Mouse (Mus musculus): ENCODE measurements around the gene Bbs4.
A peak's percentile ranks its signal among the peaks of the same experiment; 100 is the strongest.
"Not testable (repeated sequence)": the region's sequence is repeated elsewhere in the genome, so short reads cannot be mapped to it uniquely, and the experiment has no call there.

The Bbs4 gene

DNA sequence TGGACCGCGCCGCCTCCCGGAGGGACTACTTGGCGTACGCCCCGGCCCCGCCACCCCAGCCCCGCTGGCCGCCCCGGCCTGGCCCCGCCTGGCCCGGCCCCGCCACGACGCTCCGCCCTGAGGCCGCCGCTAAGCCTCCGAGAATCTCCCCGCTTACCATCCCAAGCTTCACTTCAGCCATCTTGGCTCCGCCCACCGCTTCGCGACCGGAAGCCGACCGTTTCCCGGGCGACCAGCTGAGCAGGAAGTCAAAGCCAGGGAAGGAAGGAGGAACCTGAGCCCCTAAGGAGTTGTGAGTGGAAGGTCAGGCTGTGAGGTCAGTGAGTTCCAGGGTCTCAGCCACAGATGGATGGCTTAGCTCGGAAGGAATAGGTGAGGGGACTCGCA, at the start of gene Bbs4:
TSS of gene Bbs4 (minus strand) at position 256 of the 387 bp plus-strand sequence.
- peak; percentile 91 for DNase-seq (ENCODE audit: low read depth, low spot score)

DNA sequence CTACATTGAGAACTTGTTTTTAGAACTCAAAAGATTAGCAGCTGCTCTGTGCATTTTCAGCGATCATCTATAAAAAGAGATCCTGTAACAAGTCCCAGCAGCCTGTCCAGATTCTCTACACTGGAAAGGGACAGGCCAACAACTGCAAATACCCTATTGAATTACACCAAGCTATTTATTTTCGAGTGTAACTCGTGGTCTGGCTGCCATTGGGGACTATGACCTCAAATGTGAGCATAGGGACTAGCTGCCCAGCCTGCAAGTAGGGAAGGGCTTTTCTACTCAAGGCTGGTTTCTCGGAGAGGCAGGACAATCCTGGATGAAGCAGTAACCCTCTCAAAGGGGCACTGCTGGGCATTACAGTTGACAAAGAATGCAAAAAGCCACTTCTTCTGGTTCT, 35.8 kb upstream of the Bbs4 start:
- no peak for DNase-seq (ENCODE audit: low read depth, low spot score)

DNA sequence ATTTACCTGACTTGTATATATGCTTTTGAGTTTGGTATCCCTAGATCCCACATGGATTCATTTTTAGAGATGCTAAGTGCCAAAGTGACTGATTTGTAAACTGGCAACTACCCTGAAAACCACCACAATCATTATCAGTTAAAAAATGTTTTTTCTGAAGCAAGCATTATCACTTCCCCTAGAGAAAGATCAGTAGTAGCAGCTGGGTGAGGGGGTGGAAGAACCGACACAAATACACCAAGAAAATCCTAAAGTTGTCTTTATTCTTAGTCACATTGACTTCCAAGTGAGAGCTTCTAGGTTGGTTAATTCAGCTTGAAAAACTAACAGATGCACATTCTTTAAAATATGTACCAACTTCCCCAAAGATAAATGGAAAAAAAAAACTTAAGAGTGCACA, 35.0 kb upstream of the Bbs4 start:
- DNase-seq (ENCODE audit: low read depth, low spot score) = no peak

- no peak for DNase-seq (ENCODE audit: low read depth, low spot score)
Observed at GRCm38 (mm10) chr9:59387461-59387860, 34.2 kb upstream of the Bbs4 start.

GRCm38 (mm10) chr9:59375626-59376025, 22.3 kb upstream of the Bbs4 start:
- no peak for DNase-seq (ENCODE audit: low read depth, low spot score)

DNA sequence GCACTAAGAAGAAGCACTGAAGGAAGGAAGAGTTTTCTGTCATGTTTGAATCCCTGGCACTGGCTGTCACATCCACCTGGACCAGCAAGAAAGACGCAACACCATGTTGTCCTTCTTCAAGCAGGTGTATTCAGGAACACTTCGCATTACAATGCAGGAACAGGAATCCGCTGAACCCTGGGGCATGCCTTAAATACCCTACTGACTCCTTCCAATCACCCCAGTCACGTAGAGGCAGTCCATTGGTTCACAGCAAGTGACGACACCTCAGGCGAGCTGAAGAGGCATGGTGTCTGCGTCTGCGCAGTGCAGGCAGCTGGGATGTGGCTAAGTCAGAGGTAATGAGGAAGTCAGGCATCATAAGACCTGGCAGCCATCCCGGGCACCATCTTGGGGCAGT, 16.3 kb upstream of the Bbs4 start:
- no peak for DNase-seq (ENCODE audit: low read depth, low spot score)

- DNase-seq (ENCODE audit: low read depth, low spot score) = no peak
Observed at GRCm38 (mm10) chr9:59369220-59369619, 15.9 kb upstream of the Bbs4 start.

DNA sequence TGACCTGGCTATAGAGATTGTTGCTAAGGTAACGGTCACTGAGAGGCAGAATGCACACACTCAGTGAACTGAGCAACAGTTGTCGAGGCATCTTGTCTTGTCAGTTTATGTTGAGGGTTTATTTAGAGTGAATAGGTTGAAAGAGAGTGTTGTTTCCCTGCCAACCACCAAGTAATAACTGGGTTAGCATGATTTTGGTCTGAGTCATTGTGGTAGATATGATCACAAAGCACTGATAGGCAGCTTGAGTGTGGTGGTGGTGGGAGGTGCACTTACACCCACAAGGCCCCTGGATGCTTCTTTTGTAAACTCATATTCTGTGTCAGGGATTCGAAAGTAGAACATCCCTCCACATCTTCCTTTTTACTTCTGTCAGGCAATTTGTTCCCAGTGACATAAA, 7.2 kb upstream of the Bbs4 start:
- not testable (repeated sequence) for DNase-seq (ENCODE audit: low read depth, low spot score)

DNA sequence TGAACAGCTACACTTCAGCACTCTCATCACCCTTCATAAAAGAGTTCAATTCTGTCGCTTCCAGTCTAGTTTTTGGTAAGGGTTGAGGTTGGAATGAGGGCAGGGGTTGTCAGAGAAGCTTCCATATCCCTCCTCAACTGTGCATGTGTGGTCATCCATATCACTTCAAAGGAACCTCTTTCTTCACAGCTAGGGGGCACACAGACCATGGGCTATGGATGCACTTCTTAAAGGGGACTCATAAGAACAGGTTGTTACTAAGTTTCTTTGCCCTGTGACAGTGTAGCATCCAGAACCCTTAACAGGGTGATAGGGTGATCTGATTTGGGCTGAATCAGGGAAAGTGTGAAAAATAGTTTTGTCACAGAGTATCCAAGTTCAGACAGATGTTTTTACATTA, 4.7 kb upstream of the Bbs4 start:
- peak; percentile 19 for DNase-seq (ENCODE audit: low read depth, low spot score)

DNA sequence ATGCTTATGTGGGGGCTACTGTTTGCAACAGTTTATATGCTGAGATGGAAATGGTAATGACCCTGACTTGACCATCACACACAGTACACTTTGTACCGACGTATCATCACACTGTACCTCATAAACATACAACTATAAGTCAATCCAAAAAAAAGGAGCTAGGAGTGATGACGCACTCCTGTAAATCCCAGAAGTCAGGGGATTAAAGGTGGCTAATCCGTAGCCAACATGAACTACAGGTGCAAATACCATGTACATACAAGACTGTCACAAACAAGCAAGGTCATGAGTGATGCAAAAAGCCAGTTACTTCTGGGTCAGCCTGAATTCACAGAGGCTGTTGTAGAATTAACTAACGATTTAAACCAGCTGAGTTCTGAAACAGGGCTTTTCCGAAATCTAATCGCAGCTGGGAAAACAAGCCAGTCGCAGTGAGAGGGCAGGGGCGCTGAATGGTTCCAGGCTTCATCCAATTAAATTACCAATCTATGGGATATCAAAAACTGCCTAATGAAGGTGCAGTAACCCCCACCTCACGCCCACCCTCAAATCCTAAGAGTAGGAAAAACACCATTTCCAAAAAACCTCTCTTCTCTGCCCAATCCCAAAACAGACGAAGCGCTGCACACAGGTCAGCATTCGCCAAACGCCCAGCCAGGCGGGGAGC, 589 bp downstream of the Bbs4 start:
- DNase-seq (ENCODE audit: low read depth, low spot score) = no peak

DNA sequence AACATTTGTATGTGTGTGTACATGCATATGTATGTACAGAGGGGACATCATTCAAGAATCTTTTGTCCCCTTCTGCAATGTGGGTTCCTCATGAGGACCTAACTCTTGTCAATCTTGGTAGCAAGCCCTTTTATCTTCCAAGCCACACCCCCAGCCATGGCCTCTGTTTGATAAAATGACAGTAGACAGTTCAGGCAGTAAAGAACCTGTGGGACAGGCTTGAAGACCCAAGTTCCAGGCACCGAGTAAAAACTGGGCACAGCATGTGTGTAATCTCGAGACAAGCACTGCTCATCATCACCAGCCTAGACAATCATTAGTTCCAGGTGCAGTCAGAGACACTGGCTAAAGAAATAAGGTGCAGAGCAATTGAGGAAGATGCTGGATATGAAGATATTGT, 7.1 kb downstream of the Bbs4 start:
- DNase-seq (ENCODE audit: low read depth, low spot score) = no peak

- peak; percentile 68 for DNase-seq (ENCODE audit: low read depth, low spot score)
Observed at GRCm38 (mm10) chr9:59340002-59340401, 13.3 kb downstream of the Bbs4 start.

GRCm38 (mm10) chr9:59339107-59339506, 14.2 kb downstream of the Bbs4 start:
- no peak for DNase-seq (ENCODE audit: low read depth, low spot score)

- DNase-seq (ENCODE audit: low read depth, low spot score) = no peak
Observed at GRCm38 (mm10) chr9:59338411-59338810, 14.9 kb downstream of the Bbs4 start.

DNA sequence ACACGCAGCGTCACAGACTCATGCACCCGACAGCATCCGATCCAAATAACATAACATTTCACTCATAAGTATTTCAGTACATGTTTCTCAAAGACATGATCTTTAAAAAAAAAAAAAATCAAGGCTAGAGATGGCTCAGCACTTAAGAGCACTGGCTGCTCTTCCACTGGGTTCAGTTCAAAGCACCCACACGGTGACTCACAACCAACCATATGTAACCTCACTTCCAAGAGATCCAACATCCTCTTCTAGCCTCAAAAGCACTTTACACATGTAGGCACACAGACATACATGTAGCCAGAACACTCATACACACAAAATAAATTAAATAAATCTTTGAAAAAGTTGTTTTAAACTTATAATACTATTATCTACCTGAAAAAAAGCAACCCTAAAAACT, 15.4 kb downstream of the Bbs4 start:
- no peak for DNase-seq (ENCODE audit: low read depth, low spot score)

GRCm38 (mm10) chr9:59336539-59336938, 16.8 kb downstream of the Bbs4 start:
- no peak for DNase-seq (ENCODE audit: low read depth, low spot score)

DNA sequence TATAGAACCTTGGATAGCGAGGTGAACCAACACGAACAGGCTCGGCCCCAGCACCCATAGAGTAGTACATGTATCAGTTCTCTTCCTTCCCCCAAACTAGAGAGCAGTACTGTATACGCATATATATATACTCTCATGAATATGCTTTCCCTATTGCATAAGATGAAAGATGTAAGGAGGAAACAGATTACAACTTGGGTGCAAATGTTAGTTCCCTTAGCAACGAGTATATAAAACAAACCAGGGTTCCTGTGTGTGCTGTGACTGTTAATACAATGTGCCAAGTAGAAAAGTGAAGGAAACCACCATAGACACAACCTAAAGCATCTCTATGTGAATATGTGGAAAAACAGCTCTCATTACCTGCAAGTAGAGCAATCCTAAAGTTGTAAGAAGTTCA, 23.3 kb downstream of the Bbs4 start:
- DNase-seq (ENCODE audit: low read depth, low spot score) = no peak

DNA sequence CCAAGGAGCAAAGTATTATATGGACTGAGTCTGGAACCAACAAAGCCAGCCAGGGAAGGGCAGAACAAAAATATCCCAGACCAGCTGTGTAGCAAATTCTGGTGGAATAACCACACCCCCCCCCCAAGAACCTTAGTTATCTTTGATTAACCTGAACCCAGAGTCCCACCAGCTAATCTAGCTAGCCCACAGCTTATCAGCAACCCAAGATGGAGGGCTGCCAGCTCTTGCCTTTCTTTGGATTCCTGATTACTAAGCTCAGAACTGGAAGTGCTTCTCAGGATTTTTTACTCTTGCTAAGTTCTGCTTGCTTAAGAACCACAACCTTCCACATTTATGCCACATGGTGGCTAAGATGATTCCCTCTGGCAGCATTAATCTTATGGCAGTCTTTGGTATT, 29.0 kb downstream of the Bbs4 start:
- no peak for DNase-seq (ENCODE audit: low read depth, low spot score)

GRCm38 (mm10) chr9:59316206-59316605, 37.1 kb downstream of the Bbs4 start:
- DNase-seq (ENCODE audit: low read depth, low spot score) = no peak

- DNase-seq (ENCODE audit: low read depth, low spot score) = no peak
Observed at GRCm38 (mm10) chr9:59311284-59311670, 42.0 kb downstream of the Bbs4 start.

DNA sequence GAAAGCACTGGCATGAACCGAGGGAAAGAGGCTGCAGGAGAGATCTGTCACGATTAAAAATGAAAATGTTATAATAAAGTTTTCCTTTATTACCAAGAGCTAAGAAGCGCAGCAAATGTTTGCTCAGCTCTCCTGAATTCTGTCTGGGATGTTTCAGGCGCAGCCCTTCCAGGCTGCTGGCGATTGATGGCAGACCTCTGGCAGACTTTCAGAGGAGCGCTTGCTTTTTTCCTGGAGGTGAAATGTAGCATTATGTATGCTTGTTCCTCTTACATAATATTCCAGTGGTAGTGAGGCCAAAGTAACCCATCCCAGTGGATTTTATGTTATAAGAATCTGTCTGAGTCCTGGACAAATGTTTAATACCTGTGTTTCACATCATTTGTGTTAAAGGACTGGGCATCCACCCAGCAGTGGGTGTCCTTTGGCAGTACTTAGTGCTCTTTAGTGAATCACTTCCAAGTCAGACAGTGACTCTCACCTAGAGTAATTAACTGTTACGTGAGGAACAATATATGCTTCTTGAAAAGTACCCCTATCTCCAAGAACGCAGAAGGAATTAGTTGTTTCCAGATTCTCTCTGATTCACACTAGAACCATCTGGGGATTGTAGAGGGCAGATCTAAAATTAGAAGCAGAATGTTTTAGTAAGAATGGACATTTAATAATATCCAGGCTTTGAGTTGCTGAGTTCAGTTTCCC, 42.6 kb downstream of the Bbs4 start:
- DNase-seq (ENCODE audit: low read depth, low spot score) = no peak

DNA sequence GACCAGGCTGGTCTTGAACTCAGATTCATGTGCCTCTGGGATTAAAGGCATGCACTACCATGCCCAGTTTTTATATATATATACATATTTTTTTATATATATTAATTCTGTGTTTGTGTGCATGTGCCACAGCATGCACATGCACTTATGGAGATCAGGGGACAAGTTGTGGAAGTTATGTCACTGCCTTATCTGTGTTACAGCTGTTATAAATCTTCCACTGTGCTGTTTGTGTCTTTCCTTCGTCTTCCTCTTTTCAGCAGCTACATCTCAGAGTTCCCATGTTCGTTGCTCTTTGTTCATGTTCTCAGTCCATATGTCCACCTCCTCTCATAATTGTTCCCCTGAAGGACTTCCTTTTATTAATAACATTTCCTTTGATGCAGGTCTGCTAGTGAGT, 45.4 kb downstream of the Bbs4 start:
- DNase-seq (ENCODE audit: low read depth, low spot score) = no peak

GRCm38 (mm10) chr9:59296419-59296818, 56.9 kb downstream of the Bbs4 start:
- no peak for DNase-seq (ENCODE audit: low read depth, low spot score)

GRCm38 (mm10) chr9:59292493-59292875, 60.8 kb downstream of the Bbs4 start:
- DNase-seq (ENCODE audit: low read depth, low spot score) = no peak
